Mouse (Mus musculus) limb, embryonic 11.5 days (tissue): ENCODE results near the gene Ackr1. TPM values are rescaled to one million over a fixed set of nuclear protein-coding genes. Genes with fewer than 3 reads are reported as not detected.

Source experiments
- ATAC-seq: fragments of 200-750 bp; cut with Nextera tagmentation; 2 replicates; pipeline ENCODE4 v1.8.0; 2017; ENCODE audit warnings: low read depth; ENCODE audit not compliant: insufficient number of reproducible peaks, low FRiP score, low TSS enrichment
- DNase-seq: peaks from one replicate; pipeline ENCODE4 v3.0.0-alpha.2; 2015; ENCODE audit warnings: low spot score
- H3K27ac ChIP-seq: fragments of 300-500 bp; sonication (generic); replicated peaks from 2 replicates; pipeline ENCODE4 v1.5.1; 2014; ENCODE audit warnings: low read depth, mild to moderate bottlenecking, low read length
- H3K27me3 ChIP-seq: fragments of 300-500 bp; sonication (generic); 2 replicates; pipeline ENCODE4 v1.6.1; 2014; ENCODE audit warnings: mild to moderate bottlenecking, low read length, mixed read lengths; ENCODE audit not compliant: control insufficient read depth, insufficient read depth
- H3K36me3 ChIP-seq: fragments of 300-500 bp; sonication (generic); 2 replicates; pipeline ENCODE4 v1.6.1; 2014; ENCODE audit warnings: mild to moderate bottlenecking, low read length, moderate library complexity, mixed read lengths; ENCODE audit not compliant: control insufficient read depth, insufficient read depth
- H3K4me1 ChIP-seq: fragments of 300-500 bp; sonication (generic); 2 replicates; pipeline ENCODE4 v1.6.1; 2014; ENCODE audit warnings: low read length, mixed read lengths; ENCODE audit not compliant: control insufficient read depth, insufficient read depth
- H3K4me2 ChIP-seq: fragments of 300-500 bp; sonication (generic); 2 replicates; pipeline ENCODE4 v1.6.1; 2014; ENCODE audit warnings: low read depth, mild to moderate bottlenecking, moderate library complexity; ENCODE audit not compliant: severe bottlenecking
- H3K4me3 ChIP-seq: fragments of 300-500 bp; sonication (generic); 2 replicates; pipeline ENCODE4 v1.5.1; 2014; ENCODE audit warnings: low read depth, low read length
- H3K9ac ChIP-seq: fragments of 300-500 bp; sonication (generic); 2 replicates; pipeline ENCODE4 v1.6.1; 2014; ENCODE audit warnings: mild to moderate bottlenecking, low read length
- H3K9me3 ChIP-seq: fragments of 300-500 bp; sonication (generic); 2 replicates; pipeline ENCODE4 v1.6.1; 2016; ENCODE audit warnings: low read length; ENCODE audit not compliant: control insufficient read depth
- WGBS: fragments of 180-500 bp; shearing (Covaris S2); extraction: QIAGEN DNeasy Blood & Tissue Kit; methylation state at CpG from one replicate; pipeline ENCODE4 v1.1.7; 2014; 5-methylcytosine and 5-hydroxymethylcytosine counted together
- polyA plus RNA-seq: library from polyadenylated mRNA; unstranded; fragments of >200 nt; fragmentation: Nextera tagmentation; extraction: Ambion mirVana; gene quantifications from 2 replicates; pipeline ENCODE4 v1.2.1, GENCODE M21; 2014

The Ackr1 gene
- polyA plus RNA-seq, 1 experiment from 2014 or later: 1.7 TPM

DNA sequence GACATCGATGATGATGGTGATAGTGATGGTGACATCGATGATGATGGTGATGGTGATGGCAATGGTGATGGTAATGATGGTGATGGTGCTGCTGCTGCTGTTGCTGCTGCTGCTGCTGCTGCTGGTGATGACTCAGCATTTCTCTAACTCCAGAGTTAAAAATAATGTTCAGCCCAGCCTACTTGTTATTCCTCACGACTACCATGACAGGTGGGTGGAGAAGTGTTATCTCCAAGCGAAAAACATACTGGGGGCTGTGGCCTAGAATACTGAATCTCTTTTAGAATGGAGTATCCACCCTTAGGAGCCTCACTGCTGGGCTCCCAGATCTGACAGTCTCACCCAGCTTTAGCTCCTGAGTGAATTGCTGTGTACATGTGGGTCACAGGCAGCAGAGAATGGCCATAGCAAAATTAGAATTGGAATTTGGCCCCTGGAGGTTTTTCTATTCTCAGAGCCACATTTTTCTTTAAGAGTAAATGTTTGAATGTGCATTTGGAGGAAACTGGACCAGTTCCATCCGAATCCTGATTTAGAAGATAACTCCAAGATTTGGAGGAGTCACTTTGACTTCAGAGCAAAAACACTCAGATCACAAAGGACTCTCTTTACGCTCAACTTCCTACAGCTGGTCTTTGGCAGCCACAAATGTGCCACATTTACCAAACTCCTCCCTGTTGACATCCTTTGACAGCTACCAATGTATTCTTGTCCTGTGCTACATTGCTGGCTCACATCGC lies 21.7 kb upstream of the Ackr1 start:
- no peak overlapping the region for H3K4me2 ChIP-seq
- H3K27ac ChIP-seq: no peak overlapping the region
- 78% methylated on average over 7 of the region's 7 CpGs for WGBS
- no peak overlapping the region for H3K9ac ChIP-seq
- no peaks in the 10 kb centered on the region for H3K36me3 ChIP-seq
- H3K27me3 ChIP-seq: no peaks in the 10 kb centered on the region
- no peaks in the 10 kb centered on the region for H3K4me1 ChIP-seq
- no peak overlapping the region for H3K4me3 ChIP-seq
- DNase-seq: no peak
- no peaks in the 10 kb centered on the region for H3K9me3 ChIP-seq
- ATAC-seq: no peak

DNA sequence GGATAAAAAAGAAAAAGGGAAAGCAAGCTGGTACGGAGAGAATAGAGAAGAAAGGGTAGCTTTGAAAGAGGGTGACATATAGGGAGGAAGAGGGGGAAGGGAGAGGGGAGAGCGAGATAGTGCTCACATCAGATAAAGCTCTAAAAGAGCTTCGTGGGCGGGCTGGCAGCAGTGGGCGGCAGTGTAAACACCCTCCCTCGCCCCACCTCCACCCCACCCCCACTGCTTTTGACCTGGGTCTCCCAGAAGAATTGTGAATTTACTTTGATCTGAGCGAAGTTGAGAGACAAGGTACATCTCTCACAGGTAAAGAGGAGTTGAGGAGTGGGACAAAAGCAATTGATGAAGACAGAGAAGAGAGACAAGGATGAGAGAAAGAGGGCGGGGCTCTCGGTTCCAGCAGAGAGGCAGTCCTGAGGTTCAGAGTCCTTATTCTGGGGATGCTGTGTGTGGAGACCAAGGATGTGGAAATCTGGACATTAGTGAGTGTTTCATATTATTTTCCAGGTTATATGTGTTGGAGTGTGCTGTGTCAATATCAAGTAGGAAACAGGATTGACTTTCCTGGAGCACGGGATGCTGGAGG lies 16.9 kb upstream of the Ackr1 start, which contains the start of gene Aim2:
Aim2 (plus strand) TSS at position 508 of the 586 bp plus-strand sequence.
- H3K4me1 ChIP-seq: peaks cover 5% of the 10 kb centered on the region; the same call in 1 of the 2 replicates
- 15% methylated on average over 10 of the region's 10 CpGs for WGBS
- H3K9me3 ChIP-seq: no peaks in the 10 kb centered on the region
- H3K9ac ChIP-seq: no peak within 1 kb of the TSS
- no peaks in the 10 kb centered on the region for H3K36me3 ChIP-seq
- H3K4me2 ChIP-seq: peak within 1 kb of the TSS; percentile 29; the same call in 1 of the 2 replicates
- DNase-seq: no peak
- no peaks in the 10 kb centered on the region for H3K27me3 ChIP-seq
- peak; percentile 13; the same call in 1 of the 2 replicates for ATAC-seq
- H3K4me3 ChIP-seq: peak within 1 kb of the TSS; percentile 16; the same call in 1 of the 2 replicates
- H3K27ac ChIP-seq: no peak within 1 kb of the TSS

DNA sequence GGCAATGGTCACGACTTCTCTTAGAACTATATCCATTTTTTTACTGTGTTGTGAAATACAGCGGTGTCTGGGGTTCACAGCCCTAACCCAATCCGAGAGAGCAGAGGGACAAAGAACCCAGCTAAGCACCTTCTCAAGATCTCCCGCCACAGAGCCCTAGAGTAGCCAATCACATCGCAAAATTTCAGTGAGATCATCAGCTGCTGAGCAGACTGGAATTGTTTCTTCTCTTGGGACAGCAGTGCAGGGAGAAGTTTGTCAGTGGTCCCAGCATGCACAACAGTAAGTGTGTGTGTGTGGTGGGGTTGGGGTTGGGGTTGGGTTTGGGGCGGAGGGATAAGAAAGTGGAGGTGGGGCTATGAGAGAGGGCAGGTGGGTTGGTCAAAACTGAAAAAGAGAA lies 16.4 kb upstream of the Ackr1 start:
- no peak overlapping the region for H3K4me3 ChIP-seq
- ATAC-seq: peak; percentile 79
- DNase-seq: peak; percentile 78
- no peaks in the 10 kb centered on the region for H3K36me3 ChIP-seq
- H3K27ac ChIP-seq: no peak overlapping the region
- H3K27me3 ChIP-seq: no peaks in the 10 kb centered on the region
- H3K9ac ChIP-seq: no peak overlapping the region
- H3K4me1 ChIP-seq: peaks cover 5% of the 10 kb centered on the region; the same call in 1 of the 2 replicates
- peak overlapping the region; percentile 29; the same call in 1 of the 2 replicates for H3K4me2 ChIP-seq
- H3K9me3 ChIP-seq: no peaks in the 10 kb centered on the region
- 4% methylated on average over 6 of the region's 6 CpGs for WGBS

DNA sequence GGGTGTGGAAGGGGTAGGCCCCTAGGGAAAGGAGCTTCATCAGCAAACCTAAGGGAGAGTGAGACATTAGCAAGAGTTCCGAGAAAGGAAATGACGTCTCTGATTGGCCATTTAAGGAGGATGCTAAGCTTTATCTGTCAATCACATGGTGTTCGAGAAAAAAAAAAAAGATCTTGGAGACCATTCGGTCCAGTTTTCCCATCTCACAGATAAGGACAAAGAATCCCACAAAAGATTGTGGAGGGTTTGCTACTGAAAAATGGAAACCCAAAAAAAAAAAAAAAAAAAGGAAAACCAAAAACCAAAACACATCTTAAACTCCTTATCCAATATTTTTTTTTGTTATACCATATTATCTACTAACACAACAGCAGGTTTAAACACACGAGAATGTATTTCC lies 15.6 kb upstream of the Ackr1 start:
- Histone ChIP-seq H3K9me3 (no peaks in the 10 kb centered on the region), H3K4me3 (no peak overlapping the region), H3K4me1 (peaks cover 5% of the 10 kb centered on the region; the same call in 1 of the 2 replicates), H3K9ac (no peak overlapping the region), H3K36me3 (no peaks in the 10 kb centered on the region), H3K27ac (no peak overlapping the region), H3K4me2 (no peak overlapping the region), H3K27me3 (no peaks in the 10 kb centered on the region)
- DNase-seq: no peak
- no peak for ATAC-seq
- 70% methylated on average over 5 of the region's 5 CpGs for WGBS

DNA sequence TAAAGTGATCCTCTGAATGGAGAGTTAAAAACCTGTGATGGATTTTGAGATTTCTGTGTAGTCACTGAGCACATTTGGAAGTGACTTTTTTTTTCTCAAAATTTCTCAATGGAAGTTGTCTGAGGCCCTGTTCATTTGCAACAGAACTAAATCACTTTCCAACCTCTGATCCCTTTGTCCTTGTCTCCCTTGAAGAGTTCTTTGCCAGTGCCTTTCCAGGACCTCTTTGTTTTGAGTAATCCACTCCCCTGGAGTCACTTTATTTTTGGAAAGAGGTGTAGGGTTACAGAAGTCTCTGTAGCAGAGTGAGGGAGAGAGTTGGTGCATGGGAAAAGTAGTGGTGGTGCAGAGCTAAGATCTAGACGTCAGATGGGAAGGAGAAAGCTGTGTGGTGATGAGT lies 15.0 kb upstream of the Ackr1 start:
- no peak overlapping the region for H3K9ac ChIP-seq
- no peaks in the 10 kb centered on the region for H3K27me3 ChIP-seq
- H3K27ac ChIP-seq: no peak overlapping the region
- no peaks in the 10 kb centered on the region for H3K36me3 ChIP-seq
- ATAC-seq (no peak), DNase-seq (no peak)
- peaks cover 5% of the 10 kb centered on the region; the same call in 1 of the 2 replicates for H3K4me1 ChIP-seq
- no peaks in the 10 kb centered on the region for H3K9me3 ChIP-seq
- H3K4me2 ChIP-seq: no peak overlapping the region
- WGBS: 8% methylated on average over 1 of the region's 1 CpGs
- H3K4me3 ChIP-seq: no peak overlapping the region

DNA sequence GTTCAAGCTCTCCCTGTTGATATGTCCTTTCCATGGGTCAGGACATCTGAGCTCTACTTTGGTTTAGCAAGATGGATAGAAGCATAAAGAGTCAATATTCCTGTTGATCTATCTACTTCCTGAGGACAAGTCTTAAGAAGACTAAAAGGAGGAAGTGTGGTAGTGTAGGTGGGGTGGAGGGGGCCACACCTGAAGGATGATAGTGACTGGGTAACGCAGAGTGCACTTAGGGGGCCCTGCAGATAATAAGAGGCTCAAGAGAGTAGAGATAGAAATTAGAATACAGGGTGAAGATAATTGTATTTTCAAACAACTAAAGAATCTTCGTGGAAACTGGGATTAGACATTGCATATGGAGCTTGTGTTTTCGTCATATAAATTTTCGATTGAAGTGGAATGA lies 11.6 kb upstream of the Ackr1 start:
- DNase-seq (no peak), ATAC-seq (no peak)
- peaks cover 5% of the 10 kb centered on the region; the same call in 1 of the 2 replicates for H3K4me1 ChIP-seq
- no peak overlapping the region for H3K27ac ChIP-seq
- H3K9me3 ChIP-seq: no peaks in the 10 kb centered on the region
- H3K4me2 ChIP-seq: no peak overlapping the region
- WGBS: 91% methylated on average over 4 of the region's 4 CpGs
- H3K36me3 ChIP-seq: no peaks in the 10 kb centered on the region
- no peak overlapping the region for H3K9ac ChIP-seq
- H3K4me3 ChIP-seq: no peak overlapping the region
- H3K27me3 ChIP-seq: no peaks in the 10 kb centered on the region

DNA sequence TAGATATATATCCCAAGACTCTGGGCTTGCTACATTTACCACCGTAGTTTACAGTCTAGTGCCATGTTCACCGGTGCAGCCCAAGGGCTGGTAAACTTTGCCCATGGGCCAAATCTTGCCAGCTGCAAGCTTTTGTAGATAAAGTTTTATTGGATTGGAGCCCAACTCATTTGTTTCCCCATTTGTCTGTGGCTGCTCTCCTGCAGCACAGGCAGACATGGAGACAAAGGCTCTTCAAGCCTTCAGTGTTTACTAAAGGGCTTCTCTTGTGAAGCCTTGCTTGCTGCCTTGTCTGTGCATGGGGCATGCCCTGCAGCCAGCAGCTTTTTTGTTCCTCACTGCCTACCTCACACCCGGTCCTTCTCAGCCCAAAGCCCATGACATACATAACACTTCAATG lies 10.4 kb upstream of the Ackr1 start:
- 85% methylated on average over 3 of the region's 3 CpGs for WGBS
- Histone ChIP-seq H3K4me3 (no peak overlapping the region), H3K4me1 (peaks cover 4% of the 10 kb centered on the region; the same call in 1 of the 2 replicates), H3K27ac (no peak overlapping the region), H3K36me3 (no peaks in the 10 kb centered on the region), H3K4me2 (no peak overlapping the region), H3K27me3 (no peaks in the 10 kb centered on the region), H3K9ac (no peak overlapping the region), H3K9me3 (no peaks in the 10 kb centered on the region)
- no peak for ATAC-seq
- no peak for DNase-seq

DNA sequence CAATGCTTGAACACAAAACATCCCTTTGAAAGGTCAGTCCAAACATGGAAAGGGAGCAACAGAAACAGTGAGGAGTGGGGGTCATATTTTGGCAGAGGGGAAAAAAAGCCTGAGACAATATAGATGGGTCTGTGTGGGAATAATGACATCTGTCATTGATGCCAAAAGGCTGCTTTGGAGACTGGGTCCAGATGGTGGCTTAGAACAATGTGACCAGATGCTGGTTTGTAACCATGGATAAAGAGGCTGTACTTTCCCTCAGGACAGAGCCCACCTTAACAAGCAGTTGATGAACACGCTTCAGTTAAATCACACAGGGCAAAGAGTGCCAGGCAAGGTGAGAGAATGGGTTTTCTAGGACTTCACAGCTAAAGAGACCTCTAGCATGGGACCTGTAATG lies 8.9 kb upstream of the Ackr1 start:
- Histone ChIP-seq H3K4me1 (no peaks in the 10 kb centered on the region), H3K4me3 (no peak overlapping the region), H3K27ac (no peak overlapping the region), H3K9ac (no peak overlapping the region), H3K4me2 (no peak overlapping the region), H3K9me3 (no peaks in the 10 kb centered on the region), H3K36me3 (no peaks in the 10 kb centered on the region), H3K27me3 (no peaks in the 10 kb centered on the region)
- no peak for DNase-seq
- 80% methylated on average over 1 of the region's 1 CpGs for WGBS
- ATAC-seq: no peak
